Mouse (Mus musculus): ENCODE data around the gene Hk2. TPM values are rescaled to one million over a fixed set of nuclear protein-coding genes. Genes with fewer than 3 reads are reported as not detected.

The Hk2 gene
- polyA plus RNA-seq, 2 experiments = 14.2 to 18.5 TPM

Other genes starting within 250 kb of the Hk2 start
- 41.8 and 43.2 TPM in 2 replicates for gene Pole4, start 69.1 kb downstream of the Hk2 start, polyA plus RNA-seq (2012; rRNA removed)
- 96.0 and 97.2 TPM in 2 replicates for gene Pole4, start 69.1 kb downstream of the Hk2 start, polyA plus RNA-seq (2014; fragmentation: Nextera tagmentation; extraction: Ambion mirVana)
- 3.2 and 3.9 TPM in 2 replicates for gene Sema4f, start 165.3 kb upstream of the Hk2 start, polyA plus RNA-seq (2012; rRNA removed)
- gene Sema4f, start 165.3 kb upstream of the Hk2 start, polyA plus RNA-seq (2014; fragmentation: Nextera tagmentation; extraction: Ambion mirVana) = 1.1 and 2.2 TPM in 2 replicates
- 0.32 and 0.70 TPM in 2 replicates for gene M1ap, start 172.4 kb upstream of the Hk2 start, polyA plus RNA-seq (2012; rRNA removed)
- gene M1ap, start 172.4 kb upstream of the Hk2 start, polyA plus RNA-seq (2014; fragmentation: Nextera tagmentation; extraction: Ambion mirVana) = 0.17 and 0.67 TPM in 2 replicates

Measured in limb, embryonic 14.5 days (tissue).